Mouse (Mus musculus) heart, postnatal 14 days (tissue): ENCODE measurements around the gene Kcna6. TPM values are rescaled to one million over a fixed set of nuclear protein-coding genes. Genes with fewer than 3 reads are reported as not detected.

Source experiments
- DNase-seq, 2 experiments: peaks; one replicate each; pipeline ENCODE4 v3.0.0; 2021 to 2022
- intact Hi-C: fragments of 180-260 bp; cut with DNase I; formaldehyde crosslinking; loops from one replicate; pipeline ENCODE4 v1.15.1; 2025
- total RNA-seq, 2 experiments: library from RNA; stranded (reverse); gene quantifications; 2 replicates each; pipeline ENCODE4 v1.2.3; 2021

The Kcna6 gene
- total RNA-seq, 2 experiments from 2014 or later, result 1.9 to 2.2 TPM

GRCm38 (mm10) chr6:126739326-126740210, 906 bp downstream of the Kcna6 start:
- peak; percentile 35 to 44 for DNase-seq

GRCm38 (mm10) chr6:126736996-126737395, 3.5 kb downstream of the Kcna6 start:
- intact Hi-C loops, result no loop called here
- DNase-seq, result peak; percentile 6 to 31

More at GRCm38 (mm10) chr6:126739326-126740210, 906 bp downstream of the Kcna6 start:
- intact Hi-C loops, result no loop called here

GRCm38 (mm10) chr6:126735806-126736205, 4.7 kb downstream of the Kcna6 start:
- intact Hi-C loops, result no loop called here
- no peak for DNase-seq

GRCm38 (mm10) chr6:126732645-126733044, 7.8 kb downstream of the Kcna6 start:
- no peak for DNase-seq
- intact Hi-C loops, result no loop called here

GRCm38 (mm10) chr6:126728803-126729202, 11.7 kb downstream of the Kcna6 start:
- intact Hi-C loops, result no loop called here
- DNase-seq, result no peak

- intact Hi-C loops, result no loop called here
- no peak for DNase-seq
Observed at GRCm38 (mm10) chr6:126718423-126719087, 21.9 kb downstream of the Kcna6 start.

- intact Hi-C loops, result no loop called here
- no peak for DNase-seq
Observed at GRCm38 (mm10) chr6:126712531-126712930, 27.9 kb downstream of the Kcna6 start.

GRCm38 (mm10) chr6:126705936-126706335, 34.5 kb downstream of the Kcna6 start:
- intact Hi-C loops, result loop anchor here (2.0 kb wide), 1 partner anchor 205 kb away; no protein-coding TSS in a partner anchor

GRCm38 (mm10) chr6:126704430-126704829, 36.0 kb downstream of the Kcna6 start:
- DNase-seq, result peak in 1 of 2 experiments; percentile 13
- intact Hi-C loops, result loop anchor here (2.0 to 5.0 kb wide), 2 partner anchors 62 to 204 kb away; no protein-coding TSS in a partner anchor

More at GRCm38 (mm10) chr6:126705936-126706335, 34.5 kb downstream of the Kcna6 start:
- DNase-seq, result no peak

- intact Hi-C loops, result loop anchor here (1.0 to 5.0 kb wide), 2 partner anchors 60 to 138 kb away; no protein-coding TSS in a partner anchor
- peak; percentile 68 to 77 for DNase-seq
Observed at GRCm38 (mm10) chr6:126702116-126702515, 38.4 kb downstream of the Kcna6 start.

GRCm38 (mm10) chr6:126701196-126701595, 39.3 kb downstream of the Kcna6 start:
- DNase-seq, result no peak
- intact Hi-C loops, result loop anchor here (5.0 kb wide), 1 partner anchor 59 kb away; no protein-coding TSS in a partner anchor

- intact Hi-C loops, result loop anchor here (5.0 kb wide), 1 partner anchor 58 kb away; no protein-coding TSS in a partner anchor
- no peak for DNase-seq
Observed at GRCm38 (mm10) chr6:126699995-126700394, 40.5 kb downstream of the Kcna6 start.

- intact Hi-C loops, result no loop called here
Observed at GRCm38 (mm10) chr6:126687120-126687519, 53.4 kb downstream of the Kcna6 start.

GRCm38 (mm10) chr6:126685135-126685534, 55.3 kb downstream of the Kcna6 start:
- intact Hi-C loops, result no loop called here
- no peak for DNase-seq

More at GRCm38 (mm10) chr6:126687120-126687519, 53.4 kb downstream of the Kcna6 start:
- DNase-seq, result no peak

- no peak for DNase-seq
- intact Hi-C loops, result no loop called here
Observed at GRCm38 (mm10) chr6:126678961-126679360, 61.5 kb downstream of the Kcna6 start.

GRCm38 (mm10) chr6:126667001-126667400, 73.5 kb downstream of the Kcna6 start:
- intact Hi-C loops, result no loop called here

GRCm38 (mm10) chr6:126666091-126666490, 74.4 kb downstream of the Kcna6 start:
- no peak for DNase-seq
- intact Hi-C loops, result no loop called here

More at GRCm38 (mm10) chr6:126667001-126667400, 73.5 kb downstream of the Kcna6 start:
- DNase-seq, result peak in 1 of 2 experiments; percentile 10

GRCm38 (mm10) chr6:126664569-126664968, 75.9 kb downstream of the Kcna6 start:
- DNase-seq, result no peak
- intact Hi-C loops, result no loop called here
